In genomic region chr2:71371790-71372189, GRCm38 (mm10) we compare ENCODE assay signal across 20 mouse cellular contexts. TPM values are rescaled to one million over a fixed set of nuclear protein-coding genes. Genes with fewer than 3 reads are reported as not detected.
DNase-seq lines count a peak whose midpoint lies in the region; ATAC-seq lines count a peak whose summit lies in the region.
"Had no signal": no experiment of that assay in that cellular context is flagged by ENCODE, and none has a peak within 500 bp of the region (broad histone marks: within the 10 kb centered on the region; RNA-seq: fewer than 3 reads in every experiment).

No protein-coding gene starts in this region.

- no peak overlapping the region for H3K4me3 ChIP-seq in forebrain, embryonic 14.5 days (ENCODE audit: low read depth, low read length)
- no peak overlapping the region for H3K4me3 ChIP-seq in forebrain, embryonic 11.5 days (ENCODE audit: low read depth, low read length)
- H3K4me3 ChIP-seq: erythroblast, embryonic 14.5 days; megakaryocyte, embryonic 14.5 days had no signal

- H3K9me3 ChIP-seq in forebrain, embryonic 14.5 days (replicated peaks; ENCODE audit: control insufficient read depth, low read length): no peaks in the 10 kb centered on the region
- no peaks in the 10 kb centered on the region for H3K9me3 ChIP-seq in forebrain, embryonic 11.5 days (ENCODE audit: control insufficient read depth, low read length)
- H3K9me3 ChIP-seq: G1E; megakaryocyte, embryonic 14.5 days had no signal

- no peaks in the 10 kb centered on the region for H3K36me3 ChIP-seq in forebrain, embryonic 14.5 days (ENCODE audit: control insufficient read depth, insufficient read depth, low read length)
- H3K36me3 ChIP-seq in forebrain, embryonic 11.5 days (ENCODE audit: control insufficient read depth, insufficient read depth, low read length): no peaks in the 10 kb centered on the region
- H3K36me3 ChIP-seq: G1E had no signal

- H3K4me1 ChIP-seq in forebrain, embryonic 14.5 days (ENCODE audit: control insufficient read depth, insufficient read depth, low read length): peaks cover 3% of the 10 kb centered on the region; the same call in 1 of the 2 replicates
- H3K4me1 ChIP-seq in forebrain, embryonic 11.5 days (replicated peaks; ENCODE audit: control insufficient read depth, insufficient read depth, low read length): no peaks in the 10 kb centered on the region; the same call in 1 of the 2 replicates

- no peak for ATAC-seq in forebrain, embryonic 14.5 days
- ATAC-seq in forebrain, embryonic 11.5 days (replicated peaks; ENCODE audit: low FRiP score): no peak
- ATAC-seq: activated CD4-positive, CD25-positive, alpha-beta regulatory T cell, adult 4 months; hindbrain, embryonic 16.5 days had no signal

- H3K9ac ChIP-seq in forebrain, embryonic 14.5 days (ENCODE audit: low read length): no peak overlapping the region
- no peak overlapping the region for H3K9ac ChIP-seq in forebrain, embryonic 11.5 days (ENCODE audit: low read length)

- no peaks in the 10 kb centered on the region for H3K27me3 ChIP-seq in forebrain, embryonic 14.5 days (replicated peaks; ENCODE audit: control insufficient read depth, insufficient read depth, low read length)
- H3K27me3 ChIP-seq in forebrain, embryonic 11.5 days (ENCODE audit: control insufficient read depth, insufficient read depth, low read length): no peaks in the 10 kb centered on the region
- H3K27me3 ChIP-seq: megakaryocyte, embryonic 14.5 days had no signal

- 73% methylated on average over 5 of the region's 5 CpGs for WGBS in forebrain, embryonic 14.5 days
- 91% methylated on average over 5 of the region's 5 CpGs for WGBS in forebrain, embryonic 11.5 days

- DNase-seq in forebrain, embryonic 14.5 days (ENCODE audit: low spot score): peak; percentile 42
- no peak for DNase-seq in forebrain, embryonic 11.5 days (ENCODE audit: low spot score)
- peak; percentile 39 to 43 for DNase-seq in right cerebral cortex, adult 2 months (ENCODE audit: low spot score in 2 of 2)
- DNase-seq in right cerebral cortex, postnatal 14 days: no peak
- DNase-seq in left cerebral cortex, postnatal 14 days (ENCODE audit: low spot score in 2 of 2): peak; percentile 51 to 90
- DNase-seq in kidney, postnatal 36 days: no peak
- no peak for DNase-seq in adrenal gland, postnatal 4 days (ENCODE audit: low spot score in 2 of 2)
- no peak for DNase-seq in cerebellum, postnatal 25 days
- DNase-seq: B cell, adult 2 months; cerebellum, adult 8-10 months; embryo, embryonic 11 days; heart, adult 11 months; kidney, adult 2 months; lung, adult 18-20 months; thymus, postnatal 14 days had no signal

- no peak overlapping the region for H3K4me2 ChIP-seq in forebrain, embryonic 14.5 days (ENCODE audit: low read length)
- no peak overlapping the region for H3K4me2 ChIP-seq in forebrain, embryonic 11.5 days (ENCODE audit: low read depth, low read length, severe bottlenecking)

- H3K27ac ChIP-seq in forebrain, embryonic 14.5 days (ENCODE audit: low read depth, low read length): no peak overlapping the region
- H3K27ac ChIP-seq in forebrain, embryonic 11.5 days (ENCODE audit: low read depth, low read length): no peak overlapping the region

- intact Hi-C loops in left cerebral cortex, postnatal 14 days (cut with DNase I): no loop called here

RNA-seq across cellular contexts. Expression of gene Slc25a12, which starts 4.2 kb away (rescaled TPM):
- 67.2 and 80.6 TPM in 2 replicates for polyA plus RNA-seq in forebrain, embryonic 14.5 days (2014; fragmentation: Nextera tagmentation; extraction: Ambion mirVana)
- polyA plus RNA-seq in forebrain, embryonic 11.5 days (2014; fragmentation: Nextera tagmentation; extraction: Ambion mirVana): 50.6 and 55.8 TPM in 2 replicates
- total RNA-seq in left cerebral cortex, postnatal 14 days (2021): 100 to 1,000 TPM; 163 to 173 TPM
- total RNA-seq in adrenal gland, postnatal 4 days (2021): 10 to 100 TPM; 81.7 to 81.8 TPM

RNA-seq across cellular contexts. Expression of gene Hat1, which starts 17.0 kb away (rescaled TPM):
- 89.0 and 96.6 TPM in 2 replicates for polyA plus RNA-seq in forebrain, embryonic 14.5 days (2014; fragmentation: Nextera tagmentation; extraction: Ambion mirVana)
- polyA plus RNA-seq in forebrain, embryonic 11.5 days (2014; fragmentation: Nextera tagmentation; extraction: Ambion mirVana): 222 and 228 TPM in 2 replicates
- total RNA-seq in left cerebral cortex, postnatal 14 days (2021): 10 to 100 TPM; 15.6 to 19.1 TPM
- 10 to 100 TPM; 54.9 to 56.0 TPM for total RNA-seq in adrenal gland, postnatal 4 days (2021)

Comparison
In these comparisons a context has a peak if more than half of its experiments do, and no peak if none do; other contexts are left out.
1. DNase-seq: peak in forebrain, embryonic 14.5 days (single experiment), right cerebral cortex, adult 2 months (2 of 2) and left cerebral cortex, postnatal 14 days (2 of 2); none in forebrain, embryonic 11.5 days (single experiment), right cerebral cortex, postnatal 14 days (single experiment), kidney, postnatal 36 days (0 of 2), adrenal gland, postnatal 4 days (0 of 2) and cerebellum, postnatal 25 days (0 of 2).